Mouse (Mus musculus): Measurements from ENCODE around the gene Commd7.

The Commd7 gene

GRCm38 (mm10) chr2:153592056-153593014 is 40.2 kb downstream of the Commd7 start:
- no peak for DNase-seq (ENCODE audit: extremely low read depth, low read depth, low spot score)

GRCm38 (mm10) chr2:153586515-153587174 is 45.9 kb downstream of the Commd7 start:
- no peak for DNase-seq (ENCODE audit: extremely low read depth, low read depth, low spot score)

GRCm38 (mm10) chr2:153585981-153586380 is 46.6 kb downstream of the Commd7 start:
- no peak for DNase-seq (ENCODE audit: extremely low read depth, low read depth, low spot score)

- DNase-seq (ENCODE audit: extremely low read depth, low read depth, low spot score) = no peak
These were observed 48.2 kb downstream of the Commd7 start for GRCm38 (mm10) chr2:153584396-153584795.

- no peak for DNase-seq (ENCODE audit: extremely low read depth, low read depth, low spot score)
These were observed 48.9 kb downstream of the Commd7 start for GRCm38 (mm10) chr2:153583641-153584049.

DNA sequence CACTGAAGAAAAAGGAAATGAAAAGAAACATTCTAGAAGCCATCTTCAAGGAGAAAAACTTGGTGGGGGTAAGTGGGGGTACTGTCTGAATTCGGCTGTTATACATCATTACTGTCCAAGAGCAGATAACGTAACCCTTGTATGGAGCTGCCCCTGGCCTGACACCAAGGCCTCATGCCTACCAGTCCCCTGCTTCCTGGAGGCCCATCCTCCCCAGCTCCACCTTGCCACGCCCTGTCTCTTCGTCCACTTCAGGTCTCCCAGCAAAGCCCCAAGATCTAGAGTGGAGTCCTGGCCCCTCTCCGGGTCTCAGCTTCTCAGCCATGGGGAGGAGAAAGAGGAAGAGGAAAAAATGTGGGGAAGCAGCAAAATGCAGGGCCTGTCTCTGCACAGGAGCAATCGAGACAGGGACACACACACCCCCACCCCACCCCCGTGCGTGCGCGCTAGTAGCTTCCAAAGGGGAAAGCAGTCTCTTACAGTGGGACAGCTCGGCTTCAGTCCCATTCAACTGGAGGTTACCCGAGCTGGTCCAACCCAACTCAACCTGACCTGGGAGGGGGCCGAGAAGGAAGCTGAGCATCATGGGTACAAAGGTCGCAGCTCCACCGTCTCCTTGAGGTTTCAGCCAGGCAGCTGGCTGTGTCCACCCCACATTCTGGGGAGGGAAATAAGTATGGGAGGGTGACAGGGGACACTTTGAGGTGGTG is 49.5 kb downstream of the Commd7 start:
- no peak for DNase-seq (ENCODE audit: extremely low read depth, low read depth, low spot score)

DNA sequence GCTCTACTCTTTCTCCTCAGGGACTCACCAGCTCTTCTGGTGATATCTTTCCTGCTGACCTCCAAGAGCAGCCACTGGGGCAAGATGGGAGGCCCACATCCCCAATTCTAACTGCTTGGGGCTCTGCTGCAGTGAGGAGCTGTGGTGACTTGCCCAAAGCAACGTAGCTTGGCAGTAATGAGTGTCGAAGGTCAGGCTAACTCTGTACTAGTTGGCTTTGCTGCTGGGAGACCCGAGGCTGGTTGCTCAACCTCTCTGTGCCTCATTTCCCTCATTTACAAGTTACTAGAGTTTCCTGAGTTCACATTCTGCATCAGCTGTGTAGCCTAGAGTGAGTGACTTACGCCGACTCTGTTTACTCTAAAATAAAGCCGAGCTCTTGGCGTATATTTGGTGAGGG is 51.2 kb downstream of the Commd7 start:
- DNase-seq (ENCODE audit: extremely low read depth, low read depth, low spot score) = no peak

DNA sequence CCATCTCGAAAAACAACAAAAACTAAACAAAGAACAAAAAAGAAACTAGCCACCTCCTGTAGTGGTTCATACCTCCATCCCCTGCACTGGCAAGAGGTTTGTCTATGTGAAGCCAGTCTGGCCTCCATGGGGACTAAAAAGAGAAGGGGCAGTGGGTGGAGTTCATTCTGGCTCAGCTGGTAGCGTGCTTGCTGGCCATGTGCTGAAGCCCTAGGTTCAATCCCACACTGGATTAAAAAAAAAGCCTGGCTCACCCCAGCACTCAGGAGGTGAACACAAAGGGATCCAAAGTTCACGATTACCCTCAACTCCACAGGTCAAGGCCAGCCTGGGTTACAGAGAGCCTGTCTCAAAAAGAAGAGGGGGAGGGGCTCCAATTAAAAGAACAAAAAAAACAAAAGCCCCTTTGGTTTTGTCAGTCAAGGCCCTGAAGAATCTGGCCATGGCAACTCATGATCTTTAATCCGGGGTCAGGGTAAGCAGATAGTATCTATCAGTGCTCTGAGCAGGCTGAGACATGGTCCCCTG is 52.1 kb downstream of the Commd7 start:
- no peak for DNase-seq (ENCODE audit: extremely low read depth, low read depth, low spot score)

DNA sequence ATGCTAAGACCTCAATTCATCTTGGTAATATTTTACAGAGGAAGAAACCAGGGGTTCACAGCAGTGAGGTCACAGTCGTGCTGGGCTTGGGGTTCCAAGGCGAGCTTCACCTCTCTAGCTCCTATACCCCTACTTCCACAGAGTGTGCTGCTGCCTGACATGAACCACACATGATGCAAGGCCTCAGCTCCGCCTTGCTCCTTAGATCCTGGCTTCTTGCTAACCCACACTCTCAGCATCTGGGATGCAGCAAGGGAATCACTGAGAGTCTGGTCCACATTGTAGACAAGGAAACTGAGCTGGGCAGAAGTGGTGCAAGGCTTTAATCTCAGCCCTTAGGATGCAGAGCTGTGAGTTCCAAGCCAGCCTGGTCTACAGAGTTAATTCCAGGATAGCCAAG is 52.5 kb downstream of the Commd7 start:
- DNase-seq (ENCODE audit: extremely low read depth, low read depth, low spot score) = no peak

DNA sequence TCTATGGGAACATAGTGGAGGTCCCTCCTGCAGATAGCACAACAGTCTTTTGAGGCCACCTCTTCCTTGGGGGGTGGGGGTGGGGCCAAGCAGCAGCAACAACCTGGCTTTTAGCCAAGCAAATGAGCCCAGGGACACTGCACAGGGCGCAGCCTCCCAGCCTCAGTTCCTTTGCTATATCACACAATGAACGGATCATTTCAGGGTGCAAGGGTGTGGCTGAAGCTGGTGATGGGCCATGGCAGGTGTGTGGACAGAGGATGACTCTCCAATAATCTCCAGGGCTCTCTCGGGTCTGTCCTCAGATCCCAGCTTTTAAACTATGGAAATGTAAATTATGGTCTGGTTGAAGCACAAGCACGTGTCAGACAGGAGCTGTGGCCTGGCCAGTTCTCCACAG is 55.5 kb downstream of the Commd7 start:
- no peak for DNase-seq (ENCODE audit: extremely low read depth, low read depth, low spot score)

DNA sequence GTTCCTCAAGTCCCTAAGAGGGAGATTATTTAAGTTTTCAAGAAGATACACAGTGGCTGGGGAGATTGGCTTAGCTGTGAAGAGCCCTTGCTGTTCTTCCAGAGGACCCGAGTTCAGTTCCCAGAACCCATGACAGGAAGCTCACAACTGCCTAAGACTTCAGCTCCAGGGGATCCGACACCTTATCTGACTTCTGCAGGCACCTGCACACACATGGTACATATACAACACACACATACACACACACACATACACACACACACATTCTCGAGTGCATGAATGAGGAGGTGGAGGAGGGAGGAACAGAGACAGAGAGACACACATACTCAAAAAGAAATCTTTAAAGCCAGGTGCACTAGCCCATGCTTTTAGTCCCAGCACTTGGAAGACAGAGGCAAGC is 56.4 kb downstream of the Commd7 start:
- no peak for DNase-seq (ENCODE audit: extremely low read depth, low read depth, low spot score)

DNA sequence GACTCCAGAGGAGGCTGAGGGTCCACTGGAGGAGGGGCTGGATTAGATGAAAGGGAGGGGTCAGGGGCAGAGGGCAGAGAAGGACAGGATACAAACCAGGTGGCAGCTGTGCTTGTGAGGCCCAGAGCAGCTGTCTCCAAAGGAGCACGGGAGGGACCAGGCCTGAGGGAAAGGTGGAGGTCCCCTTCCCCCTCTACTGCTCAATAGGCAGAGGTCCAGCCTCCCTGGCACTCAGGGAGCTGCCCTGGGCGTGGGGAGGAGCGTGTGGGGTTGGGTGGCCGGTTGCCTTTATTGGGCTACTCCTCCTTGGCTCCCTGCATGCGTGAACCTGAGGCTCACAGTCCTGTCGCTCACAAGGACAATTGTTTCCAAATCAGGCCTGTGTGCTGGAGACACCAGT is 57.0 kb downstream of the Commd7 start:
- DNase-seq (ENCODE audit: extremely low read depth, low read depth, low spot score) = no peak

GRCm38 (mm10) chr2:153573101-153573500 is 59.5 kb downstream of the Commd7 start:
- no peak for DNase-seq (ENCODE audit: extremely low read depth, low read depth, low spot score)

- no peak for DNase-seq (ENCODE audit: extremely low read depth, low read depth, low spot score)
These were observed 64.0 kb downstream of the Commd7 start for GRCm38 (mm10) chr2:153568541-153568940.

GRCm38 (mm10) chr2:153568013-153568412 is 64.6 kb downstream of the Commd7 start:
- no peak for DNase-seq (ENCODE audit: extremely low read depth, low read depth, low spot score)

Data from fat pad, adult 2 months (tissue).